Mouse (Mus musculus): Measurements from ENCODE around the gene Spen.
"Not testable (repeated sequence)": the region's sequence is repeated elsewhere in the genome, so short reads cannot be mapped to it uniquely, and the experiment has no call there.

Spen gene

DNA sequence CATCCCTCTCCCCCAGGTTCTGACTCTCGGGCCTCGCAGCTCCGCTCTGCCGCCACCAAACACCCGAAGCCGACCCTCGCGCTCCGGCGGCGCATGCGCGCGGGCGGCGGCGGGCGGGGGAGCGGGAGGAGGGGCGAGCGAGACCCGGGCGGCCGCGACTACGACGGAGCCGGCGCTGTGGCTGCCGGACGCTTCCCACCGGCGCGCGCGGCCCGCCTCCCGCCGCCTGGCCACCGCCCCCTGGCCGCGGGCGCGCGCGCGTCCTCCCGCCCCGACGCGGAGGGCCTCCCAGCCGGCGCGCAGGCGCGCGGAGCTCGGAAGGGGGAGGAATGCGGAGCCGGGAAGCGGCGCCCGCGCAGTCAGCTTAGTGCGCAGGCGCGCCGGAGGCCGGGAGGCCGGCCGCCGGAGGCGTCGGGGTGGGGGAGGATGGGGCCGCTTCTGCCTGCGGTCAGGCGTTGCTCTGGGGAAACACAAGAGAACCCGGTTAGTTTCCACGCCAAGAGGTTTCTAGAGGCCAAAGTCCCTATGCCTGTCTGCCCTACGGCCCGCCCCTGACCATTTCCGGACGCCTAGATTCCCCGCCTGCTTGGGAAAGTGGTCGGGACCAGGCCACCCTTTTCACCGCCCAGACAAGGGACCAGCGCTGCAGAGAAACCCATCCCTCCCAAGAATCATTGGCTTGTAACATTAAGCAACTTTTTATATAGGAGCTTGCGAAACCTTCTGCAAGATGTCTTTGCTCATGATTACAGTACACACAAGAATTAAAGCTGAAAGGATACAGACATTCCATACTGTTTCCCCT, at the start of gene Spen:
Gene Spen, minus strand, starts transcription at position 190 of the 805 bp plus-strand sequence.
- DNase-seq (ENCODE audit: low spot score) = peak; percentile 96

DNA sequence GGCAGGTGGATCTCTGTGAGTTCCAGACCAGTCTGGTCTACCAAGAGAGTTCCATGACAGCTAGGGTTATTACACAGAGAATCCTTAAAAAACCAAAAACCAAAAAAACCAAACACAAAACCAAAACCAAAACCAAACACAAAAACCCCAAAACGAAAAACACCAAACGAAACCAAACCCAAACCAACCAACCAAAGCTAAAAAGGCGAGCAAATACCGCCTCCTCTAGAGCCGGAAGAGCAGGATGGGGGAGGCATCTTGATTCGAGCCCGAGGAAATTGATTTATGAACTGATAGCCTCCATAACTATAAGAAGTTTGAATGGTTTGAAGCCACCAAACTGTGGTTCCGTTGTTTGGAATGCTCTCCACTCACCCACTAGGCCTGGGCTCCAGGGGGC, 45.5 kb upstream of the Spen start:
- DNase-seq (ENCODE audit: low spot score) = no peak

- DNase-seq (ENCODE audit: low spot score) = no peak
Observed at GRCm38 (mm10) chr4:141581051-141581450, 42.7 kb upstream of the Spen start.

GRCm38 (mm10) chr4:141578833-141579232, 40.4 kb upstream of the Spen start:
- DNase-seq (ENCODE audit: low spot score) = no peak

DNA sequence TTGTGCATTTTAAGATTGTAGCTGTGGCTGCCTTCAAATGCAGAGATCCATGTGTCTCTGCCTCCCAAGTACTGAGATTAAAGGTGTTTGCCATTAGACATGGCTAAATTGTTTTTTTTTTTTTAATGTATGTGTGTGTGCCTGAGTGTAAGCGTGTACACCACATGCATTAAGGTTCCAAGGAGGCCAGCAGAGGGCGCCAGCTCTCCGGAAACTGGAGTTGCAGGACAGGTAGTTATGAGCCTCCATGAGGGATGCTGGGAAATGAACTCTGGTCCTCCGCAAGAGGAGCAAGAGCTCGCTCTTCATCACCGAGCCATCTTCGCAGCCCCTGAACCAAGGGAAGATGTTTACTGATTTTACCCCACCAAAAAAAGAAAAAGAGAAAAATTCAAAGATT, 38.5 kb upstream of the Spen start:
- DNase-seq (ENCODE audit: low spot score) = no peak

GRCm38 (mm10) chr4:141576404-141576803, 38.0 kb upstream of the Spen start:
- DNase-seq (ENCODE audit: low spot score) = no peak

DNA sequence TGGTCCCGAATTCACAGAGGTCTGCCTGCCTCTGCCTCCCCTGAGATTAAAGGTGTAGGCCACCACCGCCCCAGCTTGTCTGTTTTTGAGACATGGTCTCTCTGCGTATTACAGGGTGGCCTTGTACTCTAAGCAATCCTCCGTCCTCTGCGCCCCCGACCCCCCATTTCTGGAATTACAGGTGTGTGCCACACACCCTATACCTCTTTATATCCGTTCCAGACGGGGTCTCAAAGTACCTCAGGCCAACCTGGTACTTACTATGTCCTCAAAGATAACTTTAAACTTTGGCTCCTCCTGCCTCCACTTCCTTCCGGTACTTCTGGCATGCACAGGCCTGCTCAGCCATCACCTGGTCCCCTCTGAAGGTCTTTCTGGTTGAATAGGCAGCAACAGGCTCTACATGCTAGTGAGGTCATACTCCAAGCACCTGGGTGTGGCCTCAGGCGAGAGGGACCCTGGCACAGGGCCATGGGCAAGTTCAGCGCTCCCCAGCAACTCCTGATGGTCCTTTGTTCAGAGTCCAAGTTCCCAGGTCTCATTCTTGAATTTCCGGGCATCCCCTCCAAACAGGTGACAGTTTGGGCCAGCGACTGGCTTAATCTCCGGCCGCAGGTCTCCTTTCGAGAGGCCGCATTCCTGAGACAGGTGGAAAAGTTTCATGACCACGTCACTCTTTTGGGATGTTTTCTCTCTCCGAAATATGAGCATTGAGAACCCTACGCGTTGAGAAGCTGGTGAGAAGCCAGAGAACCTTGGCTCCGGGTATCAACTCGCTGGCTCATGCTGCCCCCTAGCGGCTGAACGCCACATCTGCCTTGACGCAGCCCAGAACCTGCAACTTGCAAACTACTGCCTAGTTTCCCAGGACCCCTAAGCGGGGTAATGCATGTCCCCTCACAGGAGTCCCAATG, 36.6 kb upstream of the Spen start:
- DNase-seq (ENCODE audit: low spot score) = peak; percentile 82

DNA sequence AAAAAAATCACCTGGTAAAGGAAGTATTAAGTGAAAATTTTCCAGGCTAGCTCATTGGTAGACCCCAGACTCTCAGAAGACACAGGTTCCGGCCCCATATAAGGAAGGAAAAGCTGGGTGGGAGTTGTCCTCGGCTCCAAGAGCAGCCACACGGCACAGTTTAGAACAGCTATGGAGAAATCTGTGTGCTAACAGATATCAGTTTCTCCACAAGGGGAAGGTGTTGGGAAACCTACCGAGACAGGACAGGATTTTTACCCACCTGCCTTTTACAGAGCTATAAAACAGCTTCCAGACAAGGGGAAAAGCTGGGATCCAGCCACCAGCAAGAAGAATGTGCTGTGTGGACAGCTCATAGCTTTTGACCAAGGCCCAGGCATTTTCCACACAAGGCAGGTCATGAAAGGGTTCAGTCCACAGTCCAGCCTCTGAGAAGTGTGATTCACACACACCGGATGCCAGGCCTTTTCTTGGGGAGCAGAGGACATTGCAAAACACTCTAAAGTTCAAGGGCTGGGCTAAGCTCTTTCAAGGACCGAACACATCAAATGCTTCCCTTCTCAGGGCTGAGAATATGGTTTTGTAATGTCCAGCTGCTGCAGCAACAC, 35.1 kb upstream of the Spen start:
- DNase-seq (ENCODE audit: low spot score) = peak; percentile 80

GRCm38 (mm10) chr4:141572668-141573358, 34.4 kb upstream of the Spen start:
- DNase-seq (ENCODE audit: low spot score) = no peak

DNA sequence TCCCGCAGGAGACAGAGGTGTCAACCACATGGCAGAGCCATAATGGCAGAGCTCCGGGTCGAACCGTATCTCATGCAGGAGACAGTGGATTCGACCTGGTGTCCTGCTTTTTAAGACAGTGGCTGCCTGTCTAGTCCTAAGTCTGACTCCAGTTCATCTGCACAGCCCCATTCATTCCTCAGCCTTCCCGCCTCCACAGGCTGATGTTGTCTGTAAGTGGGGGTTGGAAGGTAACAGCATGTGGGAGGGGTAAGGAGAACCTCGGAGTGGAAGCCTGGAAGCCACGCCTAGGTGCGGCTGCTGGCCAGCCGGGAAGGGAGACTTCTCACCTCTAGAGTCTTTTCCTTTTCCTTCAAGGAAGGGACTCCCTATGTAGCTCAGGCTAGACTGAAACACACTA, 33.5 kb upstream of the Spen start:
- DNase-seq (ENCODE audit: low spot score) = no peak

- no peak for DNase-seq (ENCODE audit: low spot score)
Observed at GRCm38 (mm10) chr4:141571337-141571739, 32.9 kb upstream of the Spen start.

DNA sequence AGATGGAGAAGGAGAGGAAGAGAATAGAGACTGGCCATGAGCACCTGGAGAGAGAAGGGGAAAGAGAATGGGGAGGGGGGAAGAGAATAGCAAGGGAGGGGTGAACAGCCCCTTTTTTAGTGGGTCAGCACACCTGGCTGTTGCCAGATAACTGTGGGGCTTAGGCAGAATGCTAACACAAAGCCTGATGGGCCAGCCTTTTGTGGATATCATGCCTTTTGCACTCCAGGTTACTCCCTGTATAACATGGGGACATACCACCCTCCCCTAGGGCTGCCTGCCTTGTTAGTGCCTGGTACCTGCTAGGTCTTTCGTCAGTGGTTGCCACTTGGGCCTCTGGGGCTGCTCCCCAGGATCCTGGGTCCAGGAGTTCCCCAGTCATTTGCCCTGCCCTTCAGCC, 32.4 kb upstream of the Spen start:
- DNase-seq (ENCODE audit: low spot score) = no peak

DNA sequence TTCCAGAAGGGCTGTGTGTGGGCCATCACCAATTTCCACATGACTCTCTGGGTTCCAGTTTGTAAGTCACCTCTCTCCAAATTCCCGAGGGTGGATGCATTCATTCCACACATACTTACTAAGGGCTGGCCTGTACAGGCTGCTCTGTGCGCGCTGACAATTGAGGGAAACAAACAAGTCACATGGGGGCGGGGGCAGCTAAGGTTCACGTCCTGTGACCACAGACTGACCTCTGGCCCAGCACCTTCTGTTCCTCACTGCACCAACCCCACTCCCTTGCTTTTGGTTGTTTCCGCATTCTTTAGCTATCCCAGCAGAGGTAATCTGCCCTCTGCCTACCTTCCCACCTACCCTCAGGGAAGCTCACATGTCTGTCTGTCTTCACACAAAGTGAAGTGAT, 31.6 kb upstream of the Spen start:
- DNase-seq (ENCODE audit: low spot score) = no peak

DNA sequence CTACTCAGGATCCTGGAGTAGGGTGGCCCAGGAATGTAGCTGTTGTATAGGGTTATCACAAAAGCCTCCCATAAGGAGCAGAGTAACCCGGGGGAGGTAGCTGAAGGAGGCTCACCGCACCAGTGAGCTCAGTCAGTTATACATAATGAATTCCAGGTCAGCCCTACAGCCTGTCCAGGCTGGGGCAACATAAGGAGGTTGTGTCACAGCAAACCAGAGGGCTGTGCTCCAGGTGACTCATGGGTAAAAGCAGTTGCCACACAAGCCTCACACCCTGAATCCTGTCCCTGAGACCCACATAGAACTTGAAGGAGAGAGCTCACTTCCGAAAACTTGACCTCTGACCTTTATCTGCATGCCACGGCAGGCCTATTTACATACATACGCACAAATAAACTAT, 30.6 kb upstream of the Spen start:
- no peak for DNase-seq (ENCODE audit: low spot score)

DNA sequence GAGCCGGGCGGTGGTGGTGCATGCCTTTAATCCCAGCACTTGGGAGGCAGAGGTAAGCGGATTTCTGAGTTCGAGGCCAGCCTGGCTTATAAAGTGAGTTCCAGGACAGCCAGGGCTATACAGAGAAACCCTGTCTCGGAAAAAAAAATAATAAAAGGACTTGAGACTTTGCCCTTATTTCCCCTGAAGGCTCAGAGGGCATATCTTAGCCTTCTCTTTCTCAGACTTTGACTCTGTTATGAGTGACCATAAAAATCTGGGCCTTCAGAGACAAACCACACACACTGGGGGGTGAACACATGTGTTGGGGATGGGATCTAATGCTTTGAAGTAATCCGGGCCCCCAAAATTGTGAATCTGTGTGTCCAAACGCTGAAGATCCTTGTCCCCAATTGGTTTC, 28.8 kb upstream of the Spen start:
- DNase-seq (ENCODE audit: low spot score) = not testable (repeated sequence)

- DNase-seq (ENCODE audit: low spot score) = no peak
Observed at GRCm38 (mm10) chr4:141566187-141566586, 27.8 kb upstream of the Spen start.

DNA sequence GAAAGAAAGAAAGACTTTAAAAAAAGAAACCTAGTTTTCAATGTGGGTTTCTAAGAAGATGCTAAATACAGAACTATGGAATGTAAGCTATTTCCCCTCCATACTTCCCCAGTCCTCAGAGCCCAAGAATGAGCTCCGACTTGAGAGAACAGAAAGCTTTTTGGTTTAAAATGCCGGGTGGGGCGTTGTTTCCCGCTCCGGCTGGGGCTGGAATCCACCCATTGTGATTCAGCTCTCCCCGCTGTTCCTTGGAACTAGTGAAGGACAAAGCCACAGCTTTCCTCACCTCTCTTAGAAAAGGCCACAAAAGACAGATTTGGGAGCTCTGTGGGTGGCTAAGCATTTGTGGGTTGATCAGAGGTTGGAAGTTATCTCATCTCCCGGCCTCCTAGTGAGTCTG, 26.9 kb upstream of the Spen start:
- no peak for DNase-seq (ENCODE audit: low spot score)

DNA sequence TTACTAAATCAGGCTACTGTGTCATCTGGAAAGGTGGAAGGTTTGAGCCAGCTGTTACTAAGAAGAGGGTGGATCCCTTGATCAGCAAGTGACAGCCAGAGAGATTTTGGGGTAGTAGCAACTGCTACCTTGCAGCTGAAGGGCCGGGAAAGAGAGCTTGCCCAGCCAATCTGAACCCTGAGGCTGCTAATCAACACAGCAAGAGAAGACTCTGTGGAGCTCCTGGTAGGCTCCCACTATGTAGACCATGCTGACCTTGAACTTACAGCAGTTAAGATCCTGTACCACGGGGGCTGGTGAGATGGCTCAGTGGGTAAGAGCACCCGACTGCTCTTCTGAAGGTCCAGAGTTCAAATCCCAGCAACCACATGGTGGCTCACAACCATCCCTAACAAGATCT, 26.3 kb upstream of the Spen start:
- no peak for DNase-seq (ENCODE audit: low spot score)

DNA sequence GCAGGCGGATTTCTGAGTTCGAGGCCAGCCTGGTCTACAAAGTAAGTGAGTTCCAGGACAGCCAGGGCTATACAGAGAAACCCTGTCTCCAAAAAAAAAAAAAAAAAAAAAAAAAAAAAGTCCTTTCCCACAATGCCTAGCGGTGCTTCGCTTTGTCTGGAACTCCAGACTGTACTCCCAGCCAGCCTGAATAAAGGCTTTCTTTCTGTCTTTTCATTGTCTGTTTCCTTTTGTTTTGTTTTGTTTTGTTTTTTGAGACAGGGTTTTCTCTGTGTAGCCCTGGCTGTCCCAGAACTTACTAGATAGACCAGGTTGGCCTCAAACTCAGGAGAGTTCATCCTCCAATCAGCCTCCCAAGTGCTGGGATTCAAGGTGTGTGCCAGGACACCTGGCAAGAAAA, 25.8 kb upstream of the Spen start:
- DNase-seq (ENCODE audit: low spot score) = no peak

DNA sequence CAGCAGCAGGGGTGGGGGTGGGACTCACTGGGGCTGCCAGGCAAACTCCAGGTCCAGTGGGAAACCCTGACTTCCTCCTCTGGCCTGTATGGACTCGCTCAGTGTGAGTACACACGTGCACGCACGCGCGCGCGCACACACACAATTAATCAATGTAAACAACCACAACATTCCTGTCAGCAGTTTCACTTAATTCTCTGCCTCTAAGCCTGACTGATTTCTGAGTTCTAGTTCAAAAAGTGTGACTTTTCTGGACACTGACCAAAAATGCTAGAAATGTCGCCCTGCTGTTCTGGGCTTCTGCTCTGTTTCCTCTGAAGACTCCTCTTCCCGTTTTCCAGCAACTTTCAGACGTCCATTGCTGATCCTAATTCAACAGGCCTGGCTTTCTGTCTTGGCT, 23.9 kb upstream of the Spen start:
- DNase-seq (ENCODE audit: low spot score) = no peak

- DNase-seq (ENCODE audit: low spot score) = not testable (repeated sequence)
Observed at GRCm38 (mm10) chr4:141561331-141561919, 23.0 kb upstream of the Spen start.

- DNase-seq (ENCODE audit: low spot score) = peak; percentile 90
Observed at GRCm38 (mm10) chr4:141559898-141560263, 21.5 kb upstream of the Spen start.

All from adipocyte (in vitro differentiated cells).